Mouse (Mus musculus): ENCODE results near the gene Efna1.

Gene Efna1

GRCm38 (mm10) chr3:89242331-89242895 lies 38.5 kb downstream of the Efna1 start:
- peak; percentile 76 for DNase-seq

DNA sequence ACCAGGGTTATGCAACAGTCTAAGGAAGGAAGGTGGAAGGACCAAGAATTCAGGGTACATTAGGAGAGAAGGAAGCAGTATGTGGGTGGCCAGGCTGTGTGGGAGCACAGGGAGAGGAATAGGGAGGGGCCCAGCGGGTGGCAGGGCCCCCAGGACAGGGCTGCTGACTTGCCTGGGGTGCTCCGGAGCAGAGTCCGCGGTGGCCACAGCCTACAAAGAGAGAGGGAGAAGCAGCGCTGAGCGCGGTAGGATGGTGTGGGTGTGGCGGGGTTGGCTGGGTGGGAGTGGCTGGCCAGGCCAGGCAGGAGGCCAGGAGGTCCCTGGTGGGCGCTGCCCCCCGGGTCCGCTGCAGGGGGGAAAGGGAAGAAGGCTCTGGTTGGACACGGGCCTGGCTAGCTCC lies 42.4 kb downstream of the Efna1 start:
- DNase-seq = peak; percentile 54

DNA sequence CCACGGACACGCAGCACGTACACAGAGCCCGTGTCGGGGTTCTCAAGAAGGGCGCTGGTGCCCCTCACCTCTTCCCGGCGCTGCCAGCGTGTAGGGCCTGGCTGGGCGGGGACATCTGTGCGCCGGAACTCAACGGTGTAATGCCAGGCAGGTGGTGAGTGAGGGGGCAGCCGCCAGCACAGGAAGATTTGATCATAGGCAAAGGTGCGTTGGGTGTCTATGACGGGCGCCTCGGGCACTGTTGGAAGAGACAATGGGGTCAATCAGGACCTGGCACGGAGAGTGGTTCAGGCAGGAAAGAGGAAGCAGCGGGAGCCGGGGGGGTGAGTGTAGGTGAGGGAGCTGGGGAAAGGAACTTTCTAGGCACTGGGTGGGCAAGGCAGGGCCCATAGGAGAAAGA lies 43.3 kb downstream of the Efna1 start:
- DNase-seq = no peak

DNA sequence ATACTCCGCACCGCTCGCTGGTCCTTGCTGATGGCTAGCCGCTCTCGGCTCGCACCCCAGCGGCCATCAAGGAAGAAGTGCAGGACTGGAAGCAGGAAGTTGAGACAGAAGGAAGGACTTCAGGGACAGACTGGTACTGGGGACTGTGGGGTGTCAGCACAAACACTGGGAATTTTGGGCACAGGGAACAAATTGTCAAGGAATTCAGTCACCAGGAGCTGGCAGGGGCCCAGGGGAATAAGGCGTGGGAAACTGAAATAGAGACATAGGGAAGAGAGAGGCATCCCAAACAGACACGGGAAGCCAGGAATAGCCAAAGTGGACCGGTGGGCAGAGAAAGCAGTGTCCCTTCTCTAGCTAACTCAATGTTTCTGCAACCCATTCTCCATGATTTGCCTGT lies 44.4 kb downstream of the Efna1 start:
- DNase-seq = no peak

- peak; percentile 75 for DNase-seq
These were observed 47.3 kb downstream of the Efna1 start for GRCm38 (mm10) chr3:89233562-89234110.

DNA sequence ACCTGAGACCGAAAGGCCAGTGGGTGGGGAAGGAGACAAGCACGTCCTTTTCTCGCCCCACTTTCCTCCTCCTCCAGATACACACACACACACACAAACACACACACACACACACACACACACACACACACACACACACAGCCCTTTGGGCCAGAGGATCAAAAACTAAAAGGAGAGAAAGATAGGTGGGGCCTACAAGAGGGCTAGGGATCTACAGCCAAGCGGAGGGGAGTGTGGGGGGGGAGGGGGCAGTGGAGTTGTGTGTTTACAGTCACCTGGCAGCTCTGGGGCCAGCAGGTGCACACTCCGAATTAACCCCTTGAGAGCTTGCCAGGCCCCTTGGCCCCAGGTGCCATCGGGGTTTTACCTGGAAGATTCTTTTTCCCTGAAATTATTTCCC lies 48.3 kb downstream of the Efna1 start:
- DNase-seq = peak; percentile 81

DNA sequence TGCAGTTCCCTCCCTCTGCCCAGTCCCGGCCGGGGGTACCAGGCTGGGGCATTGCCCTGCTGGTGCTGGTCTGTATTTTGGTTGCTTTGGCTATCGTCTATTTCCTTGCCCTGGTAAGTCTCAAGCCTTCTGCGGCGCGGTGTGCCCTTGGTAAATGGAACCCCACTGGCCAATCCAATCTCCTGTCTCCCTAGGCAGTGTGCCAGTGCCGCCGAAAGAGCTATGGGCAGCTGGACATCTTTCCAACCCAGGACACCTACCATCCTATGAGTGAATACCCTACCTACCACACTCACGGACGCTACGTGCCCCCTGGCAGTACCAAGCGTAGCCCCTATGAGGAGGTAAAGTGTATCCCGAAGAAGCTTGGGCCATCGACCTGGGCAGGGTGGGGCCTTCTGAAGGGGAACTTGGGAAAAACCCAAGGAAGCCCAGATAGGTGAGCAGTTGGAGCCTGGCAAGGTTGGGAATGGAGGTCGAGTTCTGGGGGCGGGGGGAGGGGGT lies 49.1 kb downstream of the Efna1 start:
- DNase-seq = no peak

DNA sequence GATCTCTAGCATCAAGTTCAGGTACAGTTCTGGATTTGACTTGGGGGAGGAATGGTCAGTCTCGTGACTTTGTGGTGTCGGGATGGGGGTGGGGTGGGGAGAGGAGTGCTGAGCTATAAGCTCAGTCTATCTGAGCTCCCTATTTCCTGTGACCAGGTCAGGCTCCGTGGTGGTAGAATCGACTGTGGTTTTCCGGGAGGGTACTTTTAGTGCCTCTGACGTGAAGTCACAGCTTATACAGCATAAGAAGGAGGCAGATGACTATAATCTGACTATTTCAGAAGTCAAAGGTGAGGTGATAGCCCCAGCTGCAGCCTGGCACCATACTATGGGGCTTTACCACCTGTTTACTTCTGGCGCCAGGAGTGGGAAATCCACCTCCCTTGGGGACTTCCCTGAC lies 49.6 kb downstream of the Efna1 start:
- DNase-seq = no peak

DNA sequence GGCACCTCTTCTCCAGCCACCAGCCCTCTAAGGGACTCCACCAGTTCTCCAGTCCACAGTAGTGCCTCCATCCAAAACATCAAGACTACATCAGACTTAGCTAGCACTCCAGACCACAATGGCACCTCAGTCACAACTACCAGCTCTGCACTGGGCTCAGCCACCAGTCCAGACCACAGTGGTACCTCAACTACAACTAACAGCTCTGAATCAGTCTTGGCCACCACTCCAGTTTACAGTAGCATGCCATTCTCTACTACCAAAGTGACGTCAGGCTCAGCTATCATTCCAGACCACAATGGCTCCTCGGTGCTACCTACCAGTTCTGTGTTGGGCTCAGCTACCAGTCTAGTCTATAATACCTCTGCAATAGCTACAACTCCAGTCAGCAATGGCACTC lies 50.4 kb downstream of the Efna1 start:
- DNase-seq = no peak

- no peak for DNase-seq
These were observed 51.7 kb downstream of the Efna1 start for GRCm38 (mm10) chr3:89229276-89229675.

DNA sequence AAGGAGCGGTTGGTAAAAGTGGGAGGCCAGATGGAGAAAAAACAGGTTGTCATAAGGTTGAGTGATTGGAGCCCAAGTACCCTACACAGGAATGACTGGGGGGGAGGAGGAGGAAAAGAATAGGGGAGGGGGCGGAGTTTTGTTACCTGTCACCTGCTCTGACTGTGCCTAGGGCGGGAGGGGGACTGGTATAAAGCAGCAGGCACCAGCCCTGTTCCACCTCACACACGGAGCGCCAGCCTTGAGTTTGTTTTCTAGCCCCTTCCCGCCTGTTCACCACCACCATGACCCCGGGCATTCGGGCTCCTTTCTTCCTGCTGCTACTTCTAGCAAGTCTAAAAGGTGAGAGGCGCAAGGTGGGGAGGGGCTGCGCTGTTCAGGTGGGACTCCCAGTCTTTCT lies 52.1 kb downstream of the Efna1 start, which contains the start of gene Muc1:
Muc1 (plus strand) TSS at position 222 of the 400 bp plus-strand sequence.
- peak; percentile 82 for DNase-seq

DNA sequence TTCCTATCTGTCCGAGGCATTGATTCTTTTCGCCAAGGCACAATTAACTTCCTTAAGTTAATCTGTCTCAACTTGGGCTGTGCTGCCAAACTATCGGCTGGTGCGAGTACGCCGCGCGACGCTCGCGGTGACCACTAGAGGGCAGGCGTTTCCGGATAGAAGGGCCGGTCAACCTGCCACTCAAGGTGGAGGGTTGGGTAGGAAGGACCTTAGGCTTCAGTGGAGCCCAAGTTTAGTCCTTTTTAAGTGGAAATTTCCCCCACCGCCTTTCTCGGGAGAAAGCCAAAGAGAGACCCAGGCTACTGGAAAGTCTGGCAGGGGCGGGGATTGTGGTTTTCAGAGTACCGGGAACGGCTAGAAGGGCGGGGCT lies 52.8 kb downstream of the Efna1 start:
- DNase-seq = peak; percentile 96

DNA sequence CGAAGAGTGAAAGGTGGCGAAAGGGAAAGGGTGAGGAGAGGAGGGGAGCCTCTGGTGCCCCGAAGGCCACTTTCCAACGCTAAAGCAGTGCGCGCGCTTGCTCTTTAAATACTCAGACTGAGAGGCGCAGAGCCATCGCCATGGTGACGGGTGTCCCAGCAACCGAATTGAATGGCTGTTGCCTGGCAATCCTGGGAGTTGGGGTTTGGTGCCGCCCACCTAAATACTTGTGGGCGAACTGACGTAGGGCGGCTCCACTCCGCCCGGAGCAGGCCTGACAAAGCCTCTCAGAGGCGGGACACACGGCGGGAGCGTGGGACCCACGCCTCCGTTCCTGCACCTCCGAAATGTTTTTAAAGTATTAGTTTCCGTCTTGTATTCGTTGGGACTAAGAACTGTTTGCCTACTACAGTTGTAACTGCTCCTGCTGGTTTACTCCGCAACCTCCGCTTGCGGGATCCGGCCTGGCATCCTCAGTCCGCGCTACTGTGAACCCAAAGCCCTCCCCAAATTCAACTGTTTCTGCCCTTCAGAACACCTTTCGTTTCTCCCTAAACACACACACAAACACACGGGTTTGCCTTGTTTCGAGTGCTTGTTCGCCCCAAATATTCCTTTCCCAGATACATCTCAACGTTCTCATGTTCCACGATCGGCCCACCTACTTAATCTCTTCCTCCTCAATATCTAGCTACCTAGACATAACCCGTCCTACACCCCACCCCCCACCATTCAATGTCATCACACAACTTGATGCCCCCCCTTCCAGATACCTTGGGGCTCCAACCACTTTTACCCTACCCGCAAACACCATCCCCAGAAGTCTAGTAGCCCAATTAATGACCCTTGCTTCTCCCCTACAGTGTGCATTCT lies 53.4 kb downstream of the Efna1 start:
- DNase-seq = peak; percentile 97

DNA sequence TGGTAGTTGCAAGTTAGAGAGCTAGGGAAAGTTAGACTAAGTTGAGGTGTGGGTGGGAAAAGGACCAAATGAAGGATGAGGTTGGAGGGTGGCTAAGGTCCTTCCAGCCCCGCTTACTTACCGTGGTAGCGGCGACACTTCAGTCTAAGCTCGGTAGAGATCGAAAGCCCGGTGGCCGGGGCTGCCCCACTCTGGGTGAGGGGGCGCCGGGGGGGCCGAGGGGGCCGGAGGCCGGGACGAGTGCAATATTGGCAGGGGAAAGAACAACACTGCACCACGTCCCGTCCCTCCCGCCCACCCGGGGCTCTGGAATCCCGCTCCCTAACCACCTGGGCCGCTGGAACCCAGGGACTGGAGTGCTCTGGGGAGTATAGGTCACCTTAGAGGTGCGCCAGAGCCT lies 54.0 kb downstream of the Efna1 start, which contains the start of gene Mtx1:
Mtx1 (minus strand) TSS at position 189 of the 400 bp plus-strand sequence.
- no peak for DNase-seq

DNA sequence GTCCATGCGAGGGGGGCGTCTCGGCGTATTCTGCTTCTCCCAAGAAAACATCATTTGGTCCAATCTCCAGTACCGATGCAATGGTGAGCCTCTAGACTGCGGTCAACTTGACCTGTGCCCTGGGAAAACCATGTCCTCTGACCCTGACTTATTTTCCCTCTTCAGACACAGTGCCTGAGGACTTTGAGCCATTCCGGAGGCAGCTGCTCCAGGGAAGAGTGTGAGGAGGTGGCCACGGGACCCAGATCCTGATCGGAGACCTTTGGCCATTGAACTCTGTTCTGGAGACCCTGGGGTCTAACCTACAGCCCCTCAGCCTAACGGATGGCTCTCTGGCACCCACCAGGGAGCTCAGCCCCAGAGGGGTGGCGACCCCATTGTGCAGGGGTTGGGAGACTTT lies 54.6 kb downstream of the Efna1 start:
- no peak for DNase-seq

GRCm38 (mm10) chr3:89225918-89226317 lies 55.0 kb downstream of the Efna1 start:
- no peak for DNase-seq

DNA sequence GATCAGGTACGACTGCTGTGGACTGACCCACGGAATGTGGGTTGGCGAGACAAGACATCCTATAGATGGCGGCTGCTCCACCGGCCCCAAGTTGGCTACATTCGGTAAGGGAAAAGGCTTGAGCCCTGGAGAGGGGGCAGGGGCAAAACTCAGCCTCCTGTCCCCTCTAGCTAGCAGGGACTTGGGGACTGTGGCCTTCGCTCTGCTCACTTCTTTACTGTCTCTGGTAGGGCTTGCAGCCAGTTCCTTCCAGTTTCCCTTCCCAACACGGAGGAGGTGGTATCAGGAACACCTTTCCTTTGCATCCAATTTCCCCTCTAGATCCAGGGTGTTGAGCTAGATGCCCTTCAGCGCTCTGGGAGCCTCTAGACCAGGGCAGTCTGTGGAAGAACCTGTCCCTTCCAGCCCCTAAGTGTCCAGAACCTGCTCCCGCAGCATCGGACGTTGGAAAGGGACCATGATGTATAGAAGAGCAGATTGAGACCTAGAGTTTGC lies 55.6 kb downstream of the Efna1 start:
- no peak for DNase-seq

GRCm38 (mm10) chr3:89224796-89225195 lies 56.1 kb downstream of the Efna1 start:
- no peak for DNase-seq
